Mouse (Mus musculus): ENCODE measurements around the gene Nol10. TPM values are rescaled to one million over a fixed set of nuclear protein-coding genes. Genes with fewer than 3 reads are reported as not detected.
A peak's percentile ranks its signal among the peaks of the same experiment; 100 is the strongest.

Nol10 gene
- polyA plus RNA-seq, 1 experiment from 2014 or later: 7.5 TPM

DNA sequence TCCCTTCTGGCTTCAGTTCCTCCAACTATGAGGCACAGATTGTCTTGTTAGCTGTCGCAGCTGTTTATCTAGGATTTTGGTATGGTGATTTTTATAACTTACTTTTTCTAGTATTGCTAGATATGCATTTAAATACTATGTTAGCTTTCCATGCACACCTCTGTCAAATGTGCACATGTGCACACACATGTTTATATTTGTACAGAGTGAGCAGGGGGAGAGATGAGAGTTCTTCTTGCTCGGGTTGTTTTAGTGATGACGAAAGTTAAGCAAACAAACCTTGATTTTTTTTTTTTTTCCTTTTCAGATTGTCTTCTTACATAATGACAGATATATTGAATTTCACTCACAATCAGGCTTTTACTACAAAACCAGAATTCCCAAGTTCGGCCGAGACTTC, 9.5 kb downstream of the Nol10 start:
- no peak for ATAC-seq (ENCODE audit: low read depth)
- no peaks in the 10 kb centered on the region for H3K4me1 ChIP-seq (ENCODE audit: control insufficient read depth, low read depth, low read length)
- H3K4me2 ChIP-seq (ENCODE audit: low read depth, low read length): no peak overlapping the region
- no peak overlapping the region for H3K27ac ChIP-seq (ENCODE audit: low read length)
- 72% methylated on average over 5 of the region's 5 CpGs for WGBS (ENCODE audit: insufficient replicate concordance)
- no peaks in the 10 kb centered on the region for H3K27me3 ChIP-seq (ENCODE audit: control insufficient read depth, insufficient read depth, low read depth, low read length)
- no peaks in the 10 kb centered on the region for H3K9me3 ChIP-seq (replicated peaks; ENCODE audit: control insufficient read depth, low read length)
- no peak overlapping the region for H3K4me3 ChIP-seq (ENCODE audit: low read depth, low read length)
- H3K36me3 ChIP-seq (ENCODE audit: control insufficient read depth, insufficient read depth): peaks cover 12% of the 10 kb centered on the region
- H3K9ac ChIP-seq (ENCODE audit: low read depth, low read length): no peak overlapping the region

DNA sequence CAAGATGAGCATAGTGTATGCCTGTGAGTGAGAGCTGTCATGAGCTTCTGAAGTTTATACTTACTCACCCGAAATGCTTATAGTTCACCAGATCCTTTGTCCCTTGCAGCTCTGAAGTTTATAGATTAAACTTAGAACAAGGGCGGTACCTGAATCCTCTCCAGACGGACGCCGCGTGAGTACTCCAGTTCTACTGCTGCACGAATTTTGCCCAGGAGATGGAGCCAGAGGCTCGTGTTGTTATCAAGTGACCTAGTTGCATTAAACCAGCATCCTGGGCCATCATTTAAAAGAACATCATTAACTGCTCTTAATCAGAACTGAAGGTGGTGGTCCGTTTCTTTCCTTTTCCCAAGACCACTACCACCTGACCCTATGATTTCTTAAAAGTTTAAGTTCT, 10.7 kb downstream of the Nol10 start:
- ATAC-seq (ENCODE audit: low read depth): no peak

DNA sequence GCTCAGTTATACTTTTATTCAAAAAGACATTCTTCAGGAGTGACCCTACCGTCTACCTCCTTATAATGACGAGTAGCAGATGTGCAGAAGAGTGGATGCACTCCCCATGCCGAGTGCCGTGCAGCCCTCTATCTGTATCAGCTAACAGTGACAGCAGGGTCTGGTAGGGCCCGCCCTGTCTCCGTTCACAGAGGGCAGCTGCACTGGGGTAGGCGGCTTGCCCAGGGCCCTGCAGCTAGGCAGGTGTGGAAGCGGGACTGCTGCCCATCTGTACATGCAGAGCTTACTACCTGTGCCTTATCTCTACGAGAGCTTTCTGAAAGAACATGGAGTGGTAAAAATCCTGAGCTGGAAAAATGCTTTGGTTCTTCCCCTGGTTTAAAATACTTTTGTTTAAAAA, 11.8 kb downstream of the Nol10 start:
- no peak overlapping the region for H3K9ac ChIP-seq (ENCODE audit: low read depth, low read length)
- H3K4me3 ChIP-seq (ENCODE audit: low read depth, low read length): no peak overlapping the region
- no peaks in the 10 kb centered on the region for H3K9me3 ChIP-seq (replicated peaks; ENCODE audit: control insufficient read depth, low read length)
- peaks cover 23% of the 10 kb centered on the region for H3K36me3 ChIP-seq (ENCODE audit: control insufficient read depth, insufficient read depth)
- H3K4me1 ChIP-seq (ENCODE audit: control insufficient read depth, low read depth, low read length): no peaks in the 10 kb centered on the region
- H3K27ac ChIP-seq (ENCODE audit: low read length): no peak overlapping the region
- ATAC-seq (ENCODE audit: low read depth): no peak
- 80% methylated on average over 9 of the region's 9 CpGs for WGBS (ENCODE audit: insufficient replicate concordance)
- H3K4me2 ChIP-seq (ENCODE audit: low read depth, low read length): no peak overlapping the region
- no peaks in the 10 kb centered on the region for H3K27me3 ChIP-seq (ENCODE audit: control insufficient read depth, insufficient read depth, low read depth, low read length)

More for the DNA sequence above, 10.7 kb downstream of the Nol10 start:
- no peaks in the 10 kb centered on the region for H3K27me3 ChIP-seq (ENCODE audit: control insufficient read depth, insufficient read depth, low read depth, low read length)
- WGBS (ENCODE audit: insufficient replicate concordance): 77% methylated on average over 9 of the region's 9 CpGs
- H3K4me3 ChIP-seq (ENCODE audit: low read depth, low read length): no peak overlapping the region
- no peak overlapping the region for H3K27ac ChIP-seq (ENCODE audit: low read length)
- peaks cover 20% of the 10 kb centered on the region for H3K36me3 ChIP-seq (ENCODE audit: control insufficient read depth, insufficient read depth)
- H3K4me2 ChIP-seq (ENCODE audit: low read depth, low read length): no peak overlapping the region
- H3K9ac ChIP-seq (ENCODE audit: low read depth, low read length): no peak overlapping the region
- no peaks in the 10 kb centered on the region for H3K4me1 ChIP-seq (ENCODE audit: control insufficient read depth, low read depth, low read length)
- H3K9me3 ChIP-seq (replicated peaks; ENCODE audit: control insufficient read depth, low read length): no peaks in the 10 kb centered on the region

DNA sequence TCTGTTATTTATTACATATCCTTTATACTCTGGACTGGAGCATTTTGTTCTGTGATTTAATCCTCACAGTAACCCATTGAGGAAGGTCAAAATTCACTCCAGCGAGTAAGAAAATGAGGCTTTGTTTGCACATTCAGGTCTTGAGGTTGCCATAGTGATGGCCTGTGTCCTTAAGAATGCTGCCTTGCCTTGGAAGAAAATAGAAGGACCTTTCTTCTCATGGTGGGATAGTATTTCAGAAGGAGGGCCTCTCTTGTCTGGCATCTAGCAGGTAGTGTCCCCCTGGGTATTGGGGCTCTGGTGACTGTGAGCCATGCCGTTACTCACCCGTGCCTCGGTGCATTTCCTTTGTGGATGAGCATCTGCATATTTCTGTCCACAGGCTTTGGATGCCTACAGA, 12.4 kb downstream of the Nol10 start:
- WGBS (ENCODE audit: insufficient replicate concordance): 85% methylated on average over 4 of the region's 4 CpGs
- H3K36me3 ChIP-seq (ENCODE audit: control insufficient read depth, insufficient read depth): peaks cover 20% of the 10 kb centered on the region
- H3K9me3 ChIP-seq (replicated peaks; ENCODE audit: control insufficient read depth, low read length): no peaks in the 10 kb centered on the region
- H3K4me1 ChIP-seq (ENCODE audit: control insufficient read depth, low read depth, low read length): no peaks in the 10 kb centered on the region
- no peak overlapping the region for H3K4me2 ChIP-seq (ENCODE audit: low read depth, low read length)
- no peak overlapping the region for H3K4me3 ChIP-seq (ENCODE audit: low read depth, low read length)
- ATAC-seq (ENCODE audit: low read depth): no peak
- no peak overlapping the region for H3K27ac ChIP-seq (ENCODE audit: low read length)
- H3K9ac ChIP-seq (ENCODE audit: low read depth, low read length): no peak overlapping the region
- H3K27me3 ChIP-seq (ENCODE audit: control insufficient read depth, insufficient read depth, low read depth, low read length): no peaks in the 10 kb centered on the region

DNA sequence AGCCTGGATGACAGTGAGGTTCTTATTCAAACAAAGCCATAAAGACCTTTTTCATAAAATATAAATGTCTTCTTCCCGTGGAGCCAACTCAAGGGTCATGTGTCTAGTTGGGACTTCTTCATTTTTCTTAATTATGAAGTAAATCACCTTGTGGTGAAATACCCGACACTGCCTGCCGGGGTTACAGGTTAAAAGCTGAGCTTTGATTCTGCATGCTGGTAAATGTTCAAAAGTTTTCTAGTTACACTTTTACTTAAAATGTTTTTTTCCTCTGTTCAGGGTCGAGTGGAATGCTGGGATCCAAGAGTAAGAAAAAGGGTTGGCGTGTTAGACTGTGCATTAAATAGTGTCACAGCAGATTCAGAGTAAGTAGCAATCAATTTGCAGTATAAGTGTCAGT, 14.1 kb downstream of the Nol10 start:
- H3K36me3 ChIP-seq (ENCODE audit: control insufficient read depth, insufficient read depth): peaks cover 17% of the 10 kb centered on the region
- H3K27ac ChIP-seq (ENCODE audit: low read length): no peak overlapping the region
- no peak overlapping the region for H3K4me2 ChIP-seq (ENCODE audit: low read depth, low read length)
- H3K9ac ChIP-seq (ENCODE audit: low read depth, low read length): no peak overlapping the region
- H3K27me3 ChIP-seq (ENCODE audit: control insufficient read depth, insufficient read depth, low read depth, low read length): no peaks in the 10 kb centered on the region
- whole genome bisulfite sequencing (ENCODE audit: insufficient replicate concordance): 75% methylated on average over 5 of the region's 5 CpGs
- ATAC-seq (ENCODE audit: low read depth): no peak
- H3K9me3 ChIP-seq (replicated peaks; ENCODE audit: control insufficient read depth, low read length): no peaks in the 10 kb centered on the region
- H3K4me1 ChIP-seq (ENCODE audit: control insufficient read depth, low read depth, low read length): no peaks in the 10 kb centered on the region
- H3K4me3 ChIP-seq (ENCODE audit: low read depth, low read length): no peak overlapping the region

DNA sequence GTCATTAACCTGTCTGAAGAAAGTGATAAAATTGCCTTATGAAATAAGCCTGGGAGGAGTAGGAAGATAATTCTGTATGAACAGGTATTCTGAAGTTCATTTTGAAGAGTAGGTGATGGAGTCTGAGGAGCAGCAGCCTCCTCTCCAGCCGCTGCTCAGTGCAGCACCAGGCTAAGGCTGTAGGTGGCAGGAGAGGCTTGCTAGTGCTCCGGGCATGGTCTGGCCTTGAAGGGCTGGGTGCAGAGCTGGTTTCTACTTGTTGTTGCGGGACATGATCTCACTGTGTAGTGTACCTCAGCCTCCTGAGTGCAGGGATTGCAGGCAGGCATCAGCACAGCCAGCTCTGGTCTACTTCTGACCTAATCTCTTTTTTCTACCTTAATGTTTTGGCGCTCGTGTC, 18.7 kb downstream of the Nol10 start:
- Histone ChIP-seq H3K4me2 (ENCODE audit: low read depth, low read length) (no peak overlapping the region), H3K4me3 (ENCODE audit: low read depth, low read length) (no peak overlapping the region), H3K9ac (ENCODE audit: low read depth, low read length) (no peak overlapping the region), H3K27me3 (ENCODE audit: control insufficient read depth, insufficient read depth, low read depth, low read length) (no peaks in the 10 kb centered on the region), H3K27ac (ENCODE audit: low read length) (no peak overlapping the region), H3K36me3 (ENCODE audit: control insufficient read depth, insufficient read depth) (peaks cover 20% of the 10 kb centered on the region), H3K9me3 (replicated peaks; ENCODE audit: control insufficient read depth, low read length) (no peaks in the 10 kb centered on the region), H3K4me1 (ENCODE audit: control insufficient read depth, low read depth, low read length) (no peaks in the 10 kb centered on the region)
- peak; percentile 50; the same call in 1 of the 2 replicates for ATAC-seq (ENCODE audit: low read depth)
- 71% methylated on average over 5 of the region's 5 CpGs for WGBS (ENCODE audit: insufficient replicate concordance)

DNA sequence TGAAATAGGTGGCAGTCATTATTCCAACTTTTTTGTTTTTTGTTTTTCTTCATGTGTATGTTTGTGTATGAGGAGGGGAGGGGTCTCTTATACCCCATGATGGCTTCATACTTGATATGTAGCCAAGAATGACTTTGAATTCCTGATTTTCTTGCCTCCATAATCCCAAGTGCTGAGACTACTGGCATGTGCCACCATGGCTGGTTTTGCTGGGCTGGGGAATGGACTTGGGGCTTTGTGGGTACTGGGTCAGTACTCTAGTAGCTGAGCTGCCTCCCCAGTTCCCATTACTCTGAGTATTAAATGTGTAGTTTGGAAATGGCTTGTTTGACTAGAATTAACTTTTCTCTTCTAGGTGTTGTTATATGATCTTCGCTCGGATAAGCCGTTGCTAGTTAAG, 20.9 kb downstream of the Nol10 start:
- ATAC-seq (ENCODE audit: low read depth): no peak
- H3K9me3 ChIP-seq (replicated peaks; ENCODE audit: control insufficient read depth, low read length): no peaks in the 10 kb centered on the region
- peaks cover 11% of the 10 kb centered on the region; the same call in 1 of the 2 replicates for H3K36me3 ChIP-seq (ENCODE audit: control insufficient read depth, insufficient read depth)
- H3K27ac ChIP-seq (ENCODE audit: low read length): no peak overlapping the region
- no peak overlapping the region for H3K9ac ChIP-seq (ENCODE audit: low read depth, low read length)
- no peaks in the 10 kb centered on the region for H3K4me1 ChIP-seq (ENCODE audit: control insufficient read depth, low read depth, low read length)
- H3K4me3 ChIP-seq (ENCODE audit: low read depth, low read length): no peak overlapping the region
- no peak overlapping the region for H3K4me2 ChIP-seq (ENCODE audit: low read depth, low read length)
- H3K27me3 ChIP-seq (ENCODE audit: control insufficient read depth, insufficient read depth, low read depth, low read length): no peaks in the 10 kb centered on the region
- WGBS (ENCODE audit: insufficient replicate concordance): 86% methylated on average over 3 of the region's 3 CpGs

DNA sequence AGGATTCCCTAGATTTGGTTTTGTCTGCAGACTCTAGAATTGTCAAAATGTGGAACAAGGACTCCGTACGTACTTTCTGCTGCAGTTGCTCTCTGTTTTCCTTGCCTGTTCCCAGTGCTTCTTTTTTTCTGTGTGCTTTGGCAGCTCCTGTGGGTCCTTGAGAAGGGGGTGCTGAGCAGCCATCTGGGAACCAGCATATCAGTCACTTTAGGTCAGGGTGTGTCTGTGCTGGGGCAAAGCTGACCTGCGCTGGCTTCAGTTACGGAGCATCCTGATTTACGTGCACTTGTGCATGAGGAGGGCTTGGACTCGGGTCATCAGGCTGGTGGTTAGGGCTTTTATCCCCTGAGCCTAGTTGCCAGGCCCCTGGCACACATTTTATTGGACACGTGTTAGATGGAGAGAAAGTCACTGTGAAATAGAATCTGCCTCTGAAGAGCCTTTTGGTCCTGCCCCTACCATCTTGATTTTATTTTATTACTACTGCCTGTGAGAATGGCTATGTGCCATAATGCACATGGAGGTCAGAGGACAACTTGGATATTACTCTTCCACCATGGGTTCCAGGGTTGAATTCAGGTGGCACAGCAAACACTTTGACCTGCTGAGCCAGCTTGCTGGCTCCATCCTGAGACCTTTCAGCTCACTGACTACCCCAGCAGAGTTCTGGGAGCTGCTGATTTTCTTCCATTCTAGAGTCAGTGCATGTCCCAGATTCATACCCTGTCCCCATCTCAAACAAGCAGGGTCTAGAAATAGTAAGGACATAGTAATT, 21.5 kb downstream of the Nol10 start:
- Histone ChIP-seq H3K27me3 (ENCODE audit: control insufficient read depth, insufficient read depth, low read depth, low read length) (no peaks in the 10 kb centered on the region), H3K27ac (ENCODE audit: low read length) (no peak overlapping the region), H3K36me3 (ENCODE audit: control insufficient read depth, insufficient read depth) (peaks cover 14% of the 10 kb centered on the region; the same call in 1 of the 2 replicates), H3K4me1 (ENCODE audit: control insufficient read depth, low read depth, low read length) (no peaks in the 10 kb centered on the region), H3K4me3 (ENCODE audit: low read depth, low read length) (no peak overlapping the region), H3K4me2 (ENCODE audit: low read depth, low read length) (no peak overlapping the region), H3K9me3 (replicated peaks; ENCODE audit: control insufficient read depth, low read length) (no peaks in the 10 kb centered on the region), H3K9ac (ENCODE audit: low read depth, low read length) (no peak overlapping the region)
- WGBS (ENCODE audit: insufficient replicate concordance): 82% methylated on average over 7 of the region's 7 CpGs
- ATAC-seq (ENCODE audit: low read depth): no peak

DNA sequence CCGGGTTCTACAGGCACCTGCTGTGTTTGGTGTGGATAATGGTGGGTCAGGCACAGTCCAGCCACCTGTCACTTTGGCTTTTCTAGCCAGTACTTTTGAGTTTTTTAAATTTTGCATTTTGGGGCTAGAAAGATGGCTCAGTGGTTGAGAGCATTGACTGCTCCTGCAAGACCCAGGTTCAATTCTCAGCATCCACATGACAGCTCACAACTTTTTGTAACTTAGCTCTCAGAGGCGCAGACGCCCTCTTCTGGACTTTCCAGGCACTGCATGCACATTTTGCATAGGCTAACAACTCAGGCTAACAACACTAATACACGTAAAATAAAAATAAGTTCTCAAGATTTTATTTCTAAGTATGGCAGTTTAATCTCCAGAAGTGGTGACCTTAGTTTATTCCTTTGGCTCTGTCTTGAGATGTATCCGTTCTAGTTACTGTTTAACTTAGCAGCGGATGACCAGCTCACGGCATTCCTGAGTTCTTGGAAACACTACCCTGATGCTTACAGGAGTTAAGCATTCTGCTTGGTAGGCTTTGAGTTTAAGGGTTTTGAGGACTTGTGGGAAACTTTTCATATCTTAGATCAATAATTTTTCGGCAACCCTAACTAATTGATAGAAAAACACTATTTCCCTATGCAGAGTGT, 23.5 kb downstream of the Nol10 start:
- H3K36me3 ChIP-seq (ENCODE audit: control insufficient read depth, insufficient read depth): peaks cover 14% of the 10 kb centered on the region; the same call in 1 of the 2 replicates
- H3K4me1 ChIP-seq (ENCODE audit: control insufficient read depth, low read depth, low read length): no peaks in the 10 kb centered on the region
- H3K4me3 ChIP-seq (ENCODE audit: low read depth, low read length): no peak overlapping the region
- ATAC-seq (ENCODE audit: low read depth): no peak
- no peaks in the 10 kb centered on the region for H3K9me3 ChIP-seq (replicated peaks; ENCODE audit: control insufficient read depth, low read length)
- WGBS (ENCODE audit: insufficient replicate concordance): 73% methylated on average over 8 of the region's 8 CpGs
- H3K27ac ChIP-seq (ENCODE audit: low read length): no peak overlapping the region
- H3K9ac ChIP-seq (ENCODE audit: low read depth, low read length): no peak overlapping the region
- no peaks in the 10 kb centered on the region for H3K27me3 ChIP-seq (ENCODE audit: control insufficient read depth, insufficient read depth, low read depth, low read length)
- no peak overlapping the region for H3K4me2 ChIP-seq (ENCODE audit: low read depth, low read length)

Data from liver, embryonic 16.5 days (tissue).